Mouse (Mus musculus) cerebellum, adult 9-11 months (tissue): ENCODE measurements around the gene Cdkl3.
"Not testable (repeated sequence)": the region's sequence is repeated elsewhere in the genome, so short reads cannot be mapped to it uniquely, and the experiment has no call there.

ENCODE experiments used
- DNase-seq: peaks from one replicate; pipeline ENCODE4 v3.0.0; 2022

The Cdkl3 gene

DNA sequence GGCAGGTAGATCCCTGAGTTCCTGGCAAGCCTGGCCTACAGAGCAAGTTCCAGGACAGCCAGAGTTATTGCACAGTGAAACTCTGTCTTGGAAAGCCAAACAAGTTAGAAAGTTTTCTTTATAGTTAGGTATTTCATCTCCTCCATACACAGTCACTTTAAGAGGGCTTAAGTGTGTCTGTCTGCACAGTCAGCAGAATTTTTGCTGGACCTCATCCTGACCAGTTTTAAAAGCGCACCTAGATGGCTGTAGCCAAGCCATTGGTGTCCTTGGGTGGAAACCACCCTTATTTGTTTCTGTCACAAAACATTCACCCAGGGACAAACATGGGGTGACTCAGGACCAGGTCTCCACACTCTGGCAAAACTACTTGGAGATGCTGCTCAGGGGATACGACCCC lies 76.6 kb downstream of the Cdkl3 start:
- no peak for DNase-seq

DNA sequence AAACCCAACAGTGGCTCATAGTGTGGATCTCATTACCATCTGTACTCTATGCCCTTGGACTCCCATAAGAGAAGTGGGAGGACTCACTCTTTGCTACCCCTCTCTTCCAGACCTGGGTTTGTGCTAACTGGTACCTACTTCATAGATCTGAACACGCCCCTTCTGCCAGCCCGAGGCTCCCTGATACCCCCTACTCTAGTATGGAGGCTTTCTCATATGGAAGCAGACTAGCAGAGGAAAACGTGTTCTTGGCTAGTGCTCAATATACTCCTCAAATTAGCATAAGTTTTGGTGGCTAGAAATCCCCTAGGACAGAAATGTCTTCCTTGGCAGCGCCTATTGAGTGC lies 81.8 kb downstream of the Cdkl3 start:
- DNase-seq, result no peak

DNA sequence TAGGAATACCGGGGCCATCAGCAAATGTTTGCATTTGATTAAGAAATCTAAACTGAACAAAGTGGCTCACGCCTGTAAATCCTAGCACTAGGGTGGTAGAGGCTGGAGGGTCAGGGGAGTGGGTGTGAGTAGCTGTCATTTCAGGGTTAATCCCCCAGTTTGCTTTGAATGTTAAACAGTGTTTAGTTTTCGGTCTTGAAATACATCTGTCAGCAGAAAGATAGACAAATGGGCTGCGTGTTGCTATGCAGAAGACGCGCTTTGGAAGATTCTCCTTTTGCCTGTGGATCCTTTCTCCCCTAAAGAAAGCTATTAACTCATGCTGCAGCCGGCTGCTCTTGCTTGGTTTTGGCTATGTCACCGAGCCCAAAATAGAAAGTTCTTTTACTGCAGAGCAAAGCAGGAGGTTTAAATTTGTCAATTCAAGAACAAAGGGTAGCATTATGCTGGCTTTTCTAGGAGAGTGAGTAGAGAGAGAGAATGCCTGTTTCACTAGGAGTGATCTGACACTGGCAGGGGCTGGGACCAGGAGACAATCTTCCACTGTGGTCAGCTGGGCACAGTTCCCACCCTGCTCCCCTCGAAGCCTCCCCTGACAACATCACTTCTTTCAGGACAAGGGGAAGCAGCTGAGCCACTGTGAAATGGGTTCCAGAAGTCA lies 82.3 kb downstream of the Cdkl3 start:
- peak; percentile 52 for DNase-seq

DNA sequence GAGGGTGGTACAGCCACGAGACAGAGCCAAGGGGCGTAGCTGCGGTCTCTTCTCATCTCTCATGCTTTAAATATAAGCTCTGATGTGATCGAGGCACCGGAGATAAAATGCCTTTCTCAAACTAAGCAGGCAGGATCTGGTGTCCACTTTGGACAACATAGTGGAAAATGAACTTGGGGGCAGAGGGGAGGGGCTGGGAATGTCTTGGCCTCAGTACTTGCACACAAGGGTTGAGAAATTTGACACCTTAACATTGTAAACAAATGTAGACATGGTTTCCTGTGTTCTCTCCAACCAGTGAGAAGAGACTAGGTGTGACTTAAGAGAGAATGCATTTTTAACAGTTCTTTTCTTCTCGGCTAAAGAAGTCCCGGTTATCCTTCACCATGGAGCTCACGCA lies 85.3 kb downstream of the Cdkl3 start:
- DNase-seq, result no peak

DNA sequence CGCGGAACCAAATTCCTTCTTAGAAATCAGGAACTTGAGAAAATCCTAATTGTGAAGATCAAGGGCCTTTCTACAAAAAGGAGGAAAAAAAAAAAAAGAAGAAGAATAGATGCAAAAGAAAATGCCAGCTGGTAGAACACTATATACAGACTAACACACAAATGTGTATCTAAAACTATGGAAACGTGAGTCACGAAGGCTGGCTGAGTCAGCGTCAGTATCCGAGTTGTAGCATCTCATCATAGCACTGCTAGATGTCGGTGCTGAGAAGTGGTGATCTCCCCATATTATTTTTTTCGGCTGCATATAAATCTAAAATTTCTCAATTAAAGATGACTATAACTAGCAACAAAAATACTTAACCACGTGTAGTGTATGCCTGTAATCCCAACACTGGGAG lies 87.2 kb downstream of the Cdkl3 start:
- no peak for DNase-seq

DNA sequence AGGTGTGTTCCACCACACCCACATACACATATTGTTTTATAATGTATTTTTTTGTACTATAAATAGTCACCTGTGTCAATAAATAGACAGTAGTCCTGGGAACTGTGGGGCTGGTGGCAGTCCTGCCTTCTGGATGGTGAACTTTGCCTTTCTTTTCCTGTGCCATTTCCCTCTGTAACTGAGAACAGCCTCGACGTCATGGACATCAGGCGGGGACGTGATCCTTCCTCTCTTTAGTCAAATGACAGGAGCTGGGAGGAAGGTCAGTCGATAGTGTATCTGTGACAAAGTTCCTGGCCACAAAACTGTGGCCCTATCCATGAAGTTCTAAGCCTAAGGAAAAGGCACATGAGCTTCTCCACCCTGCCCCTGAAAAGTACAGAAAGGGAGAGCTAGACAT lies 90.5 kb downstream of the Cdkl3 start:
- DNase-seq, result no peak

DNA sequence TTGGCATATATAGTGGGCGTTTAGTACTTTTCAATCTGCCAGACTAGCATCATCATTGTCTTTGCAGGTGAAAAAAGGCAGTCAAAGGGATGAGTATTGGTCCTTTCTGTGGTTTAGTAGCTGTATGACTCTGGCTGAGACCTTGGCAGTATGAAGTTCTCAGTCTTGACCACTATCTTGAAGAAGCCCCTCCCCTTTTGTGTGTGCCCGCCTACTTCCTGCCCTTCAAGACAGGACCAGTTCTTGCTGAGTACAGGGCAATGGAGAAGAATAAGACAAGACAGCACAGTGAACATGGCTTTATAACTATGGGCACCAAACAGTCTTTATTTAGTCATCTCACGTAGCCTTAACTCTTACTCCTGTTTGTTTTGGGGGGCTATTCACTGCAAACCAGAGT lies 93.0 kb downstream of the Cdkl3 start:
- DNase-seq, result peak; percentile 50

DNA sequence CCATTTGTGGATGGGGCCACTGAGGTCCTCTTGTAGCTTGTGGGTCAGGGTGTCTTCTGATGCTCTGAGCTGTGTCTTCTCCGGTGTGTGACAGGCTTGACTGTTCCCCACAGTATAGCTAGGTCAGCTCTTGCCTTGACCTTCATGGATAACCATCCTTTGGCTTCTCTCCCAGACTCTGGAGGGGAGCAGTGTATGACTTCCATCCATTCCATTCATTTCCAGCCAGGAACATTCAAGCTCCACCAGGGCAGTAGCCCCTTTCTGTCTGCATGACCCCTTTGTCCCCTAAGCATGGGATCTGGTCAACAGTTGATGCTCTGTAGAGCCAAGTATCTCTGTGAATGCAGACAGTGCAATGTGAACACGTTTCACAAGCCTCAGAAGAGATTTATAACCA lies 93.6 kb downstream of the Cdkl3 start:
- DNase-seq, result peak; percentile 67

DNA sequence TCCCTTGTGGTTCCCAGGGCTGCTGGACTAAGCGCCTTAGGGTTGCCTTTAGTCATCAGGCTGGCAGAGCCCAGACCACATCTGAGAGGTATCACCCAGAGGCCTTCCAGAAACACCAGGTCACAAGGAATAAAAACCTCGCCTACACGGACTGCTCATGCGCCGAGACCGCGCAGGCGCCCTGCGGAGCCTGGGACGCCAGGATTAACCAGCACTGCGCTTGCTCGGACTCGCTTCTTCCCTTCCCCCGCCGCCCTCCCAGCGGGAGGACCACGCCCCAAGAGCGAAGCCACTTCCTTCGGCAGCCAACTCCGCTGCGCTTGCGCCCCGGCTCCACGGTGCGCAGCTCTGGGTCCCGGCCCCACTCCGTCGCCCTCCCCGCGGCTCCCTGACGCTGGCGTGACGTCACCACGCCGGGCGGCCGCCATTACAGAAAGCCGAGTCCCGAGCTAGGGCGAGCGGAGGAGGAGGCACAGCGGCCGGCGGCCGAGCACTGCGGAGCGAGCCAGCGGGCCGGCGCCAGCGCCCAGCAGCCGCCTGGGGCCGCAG lies 94.5 kb downstream of the Cdkl3 start, which contains the start of gene Ppp2ca:
TSS of gene Ppp2ca (plus strand) at position 284 of the 549 bp plus-strand sequence.
- DNase-seq, result peak; percentile 100

DNA sequence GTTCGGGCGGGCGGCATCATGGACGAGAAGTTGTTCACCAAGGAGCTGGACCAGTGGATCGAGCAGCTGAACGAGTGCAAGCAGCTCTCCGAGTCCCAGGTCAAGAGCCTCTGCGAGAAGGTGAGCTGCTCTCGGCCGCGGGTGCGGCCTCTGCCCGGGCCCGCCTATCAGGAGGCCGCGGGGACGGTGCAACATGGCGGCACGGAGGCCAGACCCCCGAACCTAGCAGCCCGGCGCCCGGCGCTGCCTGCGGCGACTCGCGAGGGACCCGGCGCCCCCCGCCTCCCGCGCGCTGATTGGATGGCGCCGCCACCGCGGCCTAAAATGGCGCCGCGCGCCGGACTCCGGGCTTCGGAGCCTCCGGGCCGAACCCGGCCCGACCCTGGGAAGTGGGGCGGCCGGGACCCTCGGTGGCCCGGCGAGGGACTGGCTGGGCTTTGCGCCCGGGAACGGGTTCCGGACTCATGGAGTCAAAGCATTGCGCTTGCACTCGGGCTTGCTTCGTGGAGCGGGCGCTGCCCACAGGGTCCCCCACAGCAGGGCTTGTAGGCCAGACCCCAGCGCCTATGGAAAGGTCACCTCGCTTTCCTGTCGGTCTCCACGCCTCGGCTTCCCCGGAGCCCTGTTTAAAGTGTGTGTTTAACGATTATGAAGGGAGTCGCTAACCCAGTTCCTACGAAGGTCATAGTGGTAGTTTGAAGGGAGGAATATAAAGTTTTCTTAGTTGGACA lies 95.2 kb downstream of the Cdkl3 start:
- no peak for DNase-seq

DNA sequence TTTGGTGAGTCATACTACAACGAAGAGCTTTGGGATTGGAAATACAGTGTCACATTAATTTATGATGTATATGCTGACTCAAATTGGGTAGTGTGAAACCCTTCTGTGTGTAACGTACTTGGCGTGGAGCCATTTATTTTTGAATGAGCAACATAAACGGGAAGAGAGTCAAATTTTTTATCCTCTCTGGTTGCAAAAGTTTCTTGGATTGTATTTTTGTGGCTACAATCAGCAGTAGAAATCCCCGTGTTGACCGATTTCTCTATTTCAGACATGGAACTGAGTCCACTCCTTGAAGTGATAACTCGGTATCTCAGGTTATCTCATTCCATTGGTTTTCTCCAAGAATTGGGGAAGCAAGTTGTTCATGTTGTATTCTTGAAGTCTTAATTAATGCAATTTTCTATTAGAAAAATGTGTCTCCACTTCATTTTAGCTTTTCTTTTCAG lies 95.8 kb downstream of the Cdkl3 start:
- DNase-seq, result peak; percentile 25

DNA sequence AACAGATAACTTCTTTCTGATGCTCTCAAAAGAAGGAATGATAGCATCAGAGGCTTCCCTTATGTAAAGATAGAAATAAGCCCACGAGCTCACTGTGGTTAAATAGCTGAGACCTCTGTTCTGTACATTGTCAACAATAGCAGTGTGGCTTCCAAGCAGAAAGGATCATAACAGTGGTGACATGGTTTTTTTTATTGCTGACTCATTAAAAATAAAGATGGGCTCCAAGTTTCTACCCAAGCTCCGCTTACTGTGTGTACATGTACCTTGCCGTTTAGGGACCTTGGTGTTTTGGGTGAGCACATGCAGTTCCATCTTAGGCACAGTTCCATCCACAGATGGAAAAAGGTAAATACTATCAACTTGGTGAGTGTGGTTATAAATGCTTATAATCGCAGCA lies 99.0 kb downstream of the Cdkl3 start:
- no peak for DNase-seq

DNA sequence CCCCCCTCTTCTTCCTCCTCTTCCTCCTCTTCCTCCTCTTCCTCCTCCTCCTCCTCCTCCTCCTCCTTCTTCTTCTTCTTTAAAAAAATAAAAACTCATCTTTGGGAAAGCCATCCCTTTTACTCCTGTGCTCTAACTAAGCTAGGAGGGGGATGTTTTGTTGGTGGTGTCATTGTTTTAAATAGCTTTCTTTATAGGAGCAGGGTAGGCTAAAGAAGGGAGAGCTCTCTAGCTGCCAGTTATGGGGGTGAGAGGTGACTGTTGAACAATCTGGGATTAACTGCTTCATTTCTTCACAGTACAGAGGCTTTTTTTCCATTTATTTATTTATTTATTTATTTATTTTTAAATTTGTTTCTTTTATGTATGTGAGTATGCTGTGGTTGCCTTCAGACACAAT lies 101.5 kb downstream of the Cdkl3 start:
- DNase-seq, result no peak

DNA sequence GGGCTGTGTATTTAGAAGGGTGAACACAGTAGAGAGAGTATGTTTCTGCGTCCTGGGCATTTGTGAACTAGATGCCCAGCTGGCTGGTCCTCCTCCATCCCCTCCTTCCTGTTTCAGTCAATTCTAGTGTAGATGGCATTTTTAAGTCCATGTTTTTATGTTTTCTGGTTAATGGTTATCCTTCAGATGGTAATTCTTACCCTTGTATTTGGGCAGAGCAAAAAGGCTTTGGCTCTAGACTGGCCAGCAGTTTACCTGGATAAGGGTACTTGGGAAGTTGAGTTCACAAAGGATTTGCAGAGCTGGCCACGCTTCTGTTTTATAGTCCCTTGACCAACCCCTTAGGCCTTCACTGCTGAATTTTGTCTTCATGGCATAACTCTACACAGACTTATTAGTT lies 102.0 kb downstream of the Cdkl3 start:
- DNase-seq, result no peak

DNA sequence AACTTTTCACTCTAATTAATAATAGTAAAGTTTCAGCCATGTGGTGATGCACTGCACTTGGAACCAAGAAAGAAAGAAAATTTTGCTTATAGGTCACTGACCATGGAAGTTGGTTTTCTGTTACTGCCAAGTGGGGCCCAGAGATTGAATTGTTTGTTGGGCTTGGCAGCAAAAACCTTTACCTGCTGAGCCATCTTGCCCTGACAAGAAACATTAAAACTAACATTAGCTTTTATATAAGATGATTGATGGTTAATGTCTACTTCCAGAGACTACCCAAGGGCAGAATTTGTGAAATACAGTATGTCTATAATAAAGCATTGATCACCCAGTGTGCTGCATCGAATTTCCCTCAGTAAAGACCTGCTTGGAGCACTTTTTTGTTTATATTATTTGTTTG lies 102.4 kb downstream of the Cdkl3 start:
- no peak for DNase-seq

DNA sequence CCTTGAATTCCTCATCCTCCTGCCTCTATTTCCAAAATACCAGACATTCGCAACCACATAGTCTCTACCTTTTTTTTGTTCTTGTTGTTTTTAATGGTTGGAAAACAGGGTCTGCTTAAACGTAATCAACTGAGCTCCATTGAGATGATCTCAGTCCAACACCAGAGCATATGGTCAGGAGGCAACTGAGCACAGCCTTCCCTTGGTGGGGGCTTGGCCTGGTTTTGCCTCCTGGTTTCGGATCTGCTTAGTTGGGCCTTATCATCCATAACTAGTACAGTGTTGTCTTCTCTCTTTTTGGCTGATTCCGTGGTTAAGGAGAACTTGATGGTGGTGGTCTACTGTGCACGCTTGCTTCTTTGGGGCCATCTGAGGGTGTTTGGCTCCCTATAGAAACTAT lies 104.8 kb downstream of the Cdkl3 start:
- peak; percentile 37 for DNase-seq

DNA sequence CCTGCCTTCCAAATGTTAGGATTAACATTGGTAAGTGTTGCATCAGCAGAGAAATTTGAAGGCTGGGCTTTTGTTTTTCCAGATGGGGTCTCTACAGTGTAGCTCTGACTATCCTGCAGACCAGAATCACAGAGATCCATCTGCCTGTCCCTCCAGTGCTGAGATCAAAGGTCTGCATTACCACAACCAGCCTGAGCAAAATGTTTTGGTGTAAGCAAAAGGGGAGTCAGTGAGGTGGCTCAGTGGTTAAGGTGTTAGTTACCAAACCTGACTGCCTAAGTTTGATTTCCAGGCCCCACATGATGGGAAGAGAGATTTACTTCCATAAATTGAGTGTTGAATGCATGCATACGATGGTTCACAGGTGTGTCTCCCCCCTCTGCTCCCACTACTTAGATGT lies 105.4 kb downstream of the Cdkl3 start:
- no peak for DNase-seq

DNA sequence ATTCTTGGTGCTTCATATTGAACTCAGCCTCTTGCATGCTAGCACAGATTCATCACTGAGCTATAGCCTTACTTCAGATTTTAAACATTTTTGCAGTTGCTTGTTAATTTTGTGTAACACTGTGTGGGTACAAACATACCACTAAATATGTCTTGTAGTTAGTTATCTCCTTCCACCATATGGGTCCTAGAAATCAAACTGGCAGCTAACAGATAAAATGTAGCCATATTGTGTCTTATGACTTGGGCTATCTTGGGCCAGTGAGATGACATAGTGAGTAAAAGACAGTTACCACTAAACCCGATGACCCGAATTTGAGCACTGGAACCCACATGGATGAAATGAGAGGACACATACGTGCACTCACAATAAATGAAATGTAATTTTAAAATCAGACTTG lies 111.5 kb downstream of the Cdkl3 start:
- no peak for DNase-seq

DNA sequence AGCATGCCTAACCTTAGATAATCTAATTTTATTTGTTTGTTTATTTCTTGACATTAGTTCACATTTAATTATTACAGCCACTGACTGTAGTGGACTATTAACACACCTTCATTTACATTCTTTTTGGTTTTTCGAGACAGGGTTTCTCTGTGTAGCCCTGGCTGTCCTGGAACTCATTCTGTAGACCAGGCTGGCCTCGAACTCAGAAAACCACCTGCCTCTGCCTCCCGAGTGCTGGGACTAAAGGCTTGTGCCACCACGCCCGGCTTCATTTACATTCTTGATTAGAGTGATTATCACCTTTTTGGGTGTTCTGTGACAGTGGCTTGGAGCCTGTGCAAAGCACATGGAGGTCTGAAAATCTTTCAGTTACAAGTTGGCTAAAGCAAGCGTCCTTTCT lies 112.1 kb downstream of the Cdkl3 start:
- DNase-seq, result not testable (repeated sequence)

DNA sequence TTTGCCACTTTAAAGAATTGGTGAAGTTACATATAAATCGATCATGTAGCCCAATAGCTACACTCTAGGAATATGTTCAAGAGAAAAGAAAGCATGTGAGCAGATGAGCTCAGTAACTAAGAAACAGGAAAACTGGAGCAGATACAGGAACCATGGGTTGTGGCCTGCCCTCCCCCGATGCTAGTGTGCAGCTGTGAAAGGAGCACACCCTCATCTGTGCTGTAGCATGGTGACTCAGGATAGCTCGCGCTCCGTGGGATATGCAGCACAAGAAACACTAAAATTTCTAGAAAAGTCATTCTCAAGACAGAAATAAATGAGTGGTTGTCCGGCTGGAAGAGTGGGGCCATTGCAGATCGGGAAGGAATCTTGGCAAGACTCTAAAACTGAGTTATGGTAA lies 113.1 kb downstream of the Cdkl3 start:
- no peak for DNase-seq

DNA sequence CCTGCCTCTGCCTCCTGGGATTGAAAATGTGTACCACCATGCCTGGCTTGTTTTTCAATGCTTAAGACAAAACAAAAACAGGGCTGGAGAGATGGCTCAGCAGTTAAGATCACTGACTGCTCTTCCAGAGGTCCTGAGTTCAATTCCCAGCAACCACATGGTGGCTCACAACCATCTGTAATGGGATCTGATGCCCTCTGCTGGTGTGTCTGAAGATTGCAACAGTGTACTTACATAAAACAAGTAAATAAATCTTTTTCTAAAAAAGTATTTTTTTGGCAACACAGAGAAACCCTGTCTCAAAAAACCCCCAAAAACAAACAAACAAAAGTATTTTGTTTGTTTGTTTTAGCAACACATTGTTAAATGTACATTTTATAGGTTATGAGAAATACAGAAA lies 116.4 kb downstream of the Cdkl3 start:
- DNase-seq, result not testable (repeated sequence)

DNA sequence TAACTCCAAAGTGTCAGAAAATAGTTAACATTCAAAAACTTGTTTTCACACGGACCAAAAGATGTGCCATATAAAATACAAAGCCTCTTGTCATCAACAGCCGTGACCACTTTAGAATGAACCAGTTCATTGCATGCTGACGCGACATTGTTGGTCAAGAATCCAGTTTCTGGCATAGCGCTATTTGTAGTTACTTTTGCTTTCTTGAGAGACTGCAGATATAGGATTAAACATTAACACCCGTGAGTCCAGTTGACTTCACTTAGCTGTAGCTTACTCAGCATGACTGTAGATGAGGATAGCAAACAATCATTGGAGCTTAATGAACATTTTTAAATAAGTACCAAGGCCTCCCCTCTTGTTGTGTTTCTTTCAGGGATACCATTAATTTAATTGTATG lies 118.0 kb downstream of the Cdkl3 start:
- DNase-seq, result no peak

DNA sequence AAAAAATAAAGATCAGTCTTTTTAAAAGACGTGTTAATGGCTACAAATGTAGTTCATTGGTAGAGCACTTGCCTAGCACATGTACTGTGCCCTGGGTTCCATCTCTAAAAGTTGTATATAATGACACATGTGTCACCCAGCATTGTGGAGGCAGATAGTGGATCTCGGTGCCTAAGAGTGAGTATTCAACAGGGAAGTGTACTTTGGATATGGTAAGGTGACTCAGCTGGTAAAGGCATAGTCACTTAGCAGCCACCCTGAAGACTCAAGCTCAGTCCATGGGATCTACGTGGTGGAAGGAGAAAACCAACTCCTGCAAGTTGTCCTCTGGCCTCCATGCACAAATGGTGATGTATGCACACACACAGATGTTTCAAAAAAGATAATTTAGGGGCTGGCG lies 120.4 kb downstream of the Cdkl3 start:
- no peak for DNase-seq

DNA sequence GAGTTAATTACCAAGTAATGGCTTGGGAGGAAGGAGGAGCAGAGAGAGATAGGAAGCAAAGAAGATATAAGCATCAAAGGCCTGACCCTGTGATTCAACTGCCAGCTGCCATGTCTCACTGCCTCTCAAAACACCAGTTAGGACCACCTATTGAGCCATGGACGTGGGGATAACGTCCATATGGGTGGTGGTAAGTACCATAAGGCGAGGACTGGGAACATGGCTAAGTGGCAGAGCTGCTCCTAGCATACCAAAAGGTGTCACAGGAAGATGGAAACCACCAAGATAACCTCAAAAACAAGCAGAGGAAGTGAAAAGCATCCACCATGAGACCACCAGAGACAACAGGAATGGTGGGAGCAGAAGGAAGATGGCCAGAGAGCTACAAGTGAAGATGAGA lies 123.1 kb downstream of the Cdkl3 start:
- no peak for DNase-seq

DNA sequence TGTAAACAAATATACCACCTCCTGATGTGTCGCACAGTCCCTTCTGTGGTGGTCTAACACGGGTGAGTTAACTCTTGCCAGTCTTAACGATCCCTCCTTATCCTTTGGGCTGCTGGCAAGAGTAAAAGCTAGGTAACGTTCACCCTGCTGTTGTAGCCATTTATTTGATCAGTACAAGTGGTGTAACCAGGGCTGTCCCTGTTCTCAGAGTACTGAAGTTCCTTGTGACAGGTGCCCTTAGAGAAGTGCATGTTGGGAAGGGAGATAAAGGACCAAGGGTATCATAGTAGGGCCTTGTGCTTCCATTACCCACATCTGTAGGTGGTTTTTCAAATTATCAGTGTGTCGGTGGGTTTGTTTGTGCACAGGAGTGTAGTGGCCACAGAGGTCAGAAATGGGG lies 123.7 kb downstream of the Cdkl3 start:
- DNase-seq, result no peak
